Mouse (Mus musculus) bone marrow, adult 2 months (tissue): ENCODE measurements around the gene Gcnt4.

Source experiments
- CTCF ChIP-seq: fragments of 200-500 bp; IDR thresholded peaks from 2 replicates; pipeline ENCODE4 v1.5.1; 2011; ENCODE audit warnings: low read length, control low read depth; ENCODE audit not compliant: control insufficient read depth, insufficient read depth
- POLR2A ChIP-seq: fragments of 200-500 bp; IDR thresholded peaks from 2 replicates; pipeline ENCODE4 v1.6.1; 2011; ENCODE audit warnings: low read depth, mild to moderate bottlenecking, control low read depth, low read length, borderline replicate concordance; ENCODE audit not compliant: control insufficient read depth

GRCm38 (mm10) chr13:96884534-96884933 lies 40.0 kb upstream of the Gcnt4 start:
- TF ChIP-seq CTCF (no peak), POLR2A (no peak)
